Mouse (Mus musculus) lung, postnatal 25 days (tissue): ENCODE measurements around the gene Gm49387.
"Not testable (repeated sequence)": the region's sequence is repeated elsewhere in the genome, so short reads cannot be mapped to it uniquely, and the experiment has no call there.

Source experiments
- DNase-seq: peaks from one replicate; pipeline ENCODE4 v3.0.0; 2022; ENCODE audit warnings: low spot score

Gm49387 gene

GRCm38 (mm10) chr14:31630677-31631076 lies 10.0 kb downstream of the Gm49387 start:
- DNase-seq = no peak

GRCm38 (mm10) chr14:31622748-31623147 lies 17.9 kb downstream of the Gm49387 start:
- no peak for DNase-seq

- peak; percentile 8 for DNase-seq
These were observed 20.0 kb downstream of the Gm49387 start for GRCm38 (mm10) chr14:31620591-31621223.

- DNase-seq = no peak
These were observed 22.7 kb downstream of the Gm49387 start for GRCm38 (mm10) chr14:31617997-31618396.

GRCm38 (mm10) chr14:31617204-31617603 lies 23.5 kb downstream of the Gm49387 start:
- DNase-seq = no peak

GRCm38 (mm10) chr14:31613671-31614070 lies 27.0 kb downstream of the Gm49387 start:
- DNase-seq = no peak

GRCm38 (mm10) chr14:31611986-31612385 lies 28.7 kb downstream of the Gm49387 start:
- no peak for DNase-seq

GRCm38 (mm10) chr14:31605514-31605913 lies 35.2 kb downstream of the Gm49387 start:
- no peak for DNase-seq

GRCm38 (mm10) chr14:31604916-31605315 lies 35.8 kb downstream of the Gm49387 start:
- DNase-seq = peak; percentile 2

GRCm38 (mm10) chr14:31602616-31602979 lies 38.1 kb downstream of the Gm49387 start:
- not testable (repeated sequence) for DNase-seq

GRCm38 (mm10) chr14:31601908-31602615 lies 38.6 kb downstream of the Gm49387 start:
- no peak for DNase-seq

- DNase-seq = no peak
These were observed 43.2 kb downstream of the Gm49387 start for GRCm38 (mm10) chr14:31597446-31597845.

- DNase-seq = no peak
These were observed 44.3 kb downstream of the Gm49387 start for GRCm38 (mm10) chr14:31596408-31596807.

- no peak for DNase-seq
These were observed 46.0 kb downstream of the Gm49387 start for GRCm38 (mm10) chr14:31594693-31595092.

- no peak for DNase-seq
These were observed 47.6 kb downstream of the Gm49387 start for GRCm38 (mm10) chr14:31593036-31593435.

- DNase-seq = no peak
These were observed 49.4 kb downstream of the Gm49387 start, which contains the start of gene Colq for GRCm38 (mm10) chr14:31591243-31591642. Gene Colq, minus strand, starts transcription at chr14:31591343.

- DNase-seq = no peak
These were observed 54.2 kb downstream of the Gm49387 start for GRCm38 (mm10) chr14:31586451-31586850.

GRCm38 (mm10) chr14:31583082-31583481 lies 57.6 kb downstream of the Gm49387 start:
- no peak for DNase-seq

GRCm38 (mm10) chr14:31577966-31578735 lies 62.5 kb downstream of the Gm49387 start:
- no peak for DNase-seq

- no peak for DNase-seq
These were observed 63.6 kb downstream of the Gm49387 start for GRCm38 (mm10) chr14:31576846-31577697.

- DNase-seq = no peak
These were observed 64.8 kb downstream of the Gm49387 start for GRCm38 (mm10) chr14:31575866-31576265.
